Mouse (Mus musculus) hematopoietic stem cell, adult 5-6 weeks (primary cell): Measurements from ENCODE around the gene Igfbp4. TPM values are rescaled to one million over a fixed set of nuclear protein-coding genes. Genes with fewer than 3 reads are reported as not detected.

Source experiments
- ATAC-seq, 2 experiments: fragments of 125-278 bp in 1 of 2; replicated peaks in 1 of 2; 2 replicates each; pipeline ENCODE4 v1.8.0; 2016 to 2017; ENCODE audit warnings: inconsistent platforms in 2 of 2, mild to moderate bottlenecking in 2 of 2, moderate number of reproducible peaks in 2 of 2, low read depth in 1 of 2, moderate TSS enrichment in 1 of 2; ENCODE audit not compliant: low FRiP score in 2 of 2, poor library complexity in 2 of 2, severe bottlenecking in 2 of 2, insufficient read depth in 1 of 2, low TSS enrichment in 1 of 2
- total RNA-seq: library from RNA; stranded (forward); fragments of 172-1452, 232-1000 nt; gene quantifications from 2 replicates; pipeline ENCODE4 v1.2.3, GENCODE M21; 2017

Gene Igfbp4
- total RNA-seq, 1 experiment from 2014 or later, result 168 TPM

DNA sequence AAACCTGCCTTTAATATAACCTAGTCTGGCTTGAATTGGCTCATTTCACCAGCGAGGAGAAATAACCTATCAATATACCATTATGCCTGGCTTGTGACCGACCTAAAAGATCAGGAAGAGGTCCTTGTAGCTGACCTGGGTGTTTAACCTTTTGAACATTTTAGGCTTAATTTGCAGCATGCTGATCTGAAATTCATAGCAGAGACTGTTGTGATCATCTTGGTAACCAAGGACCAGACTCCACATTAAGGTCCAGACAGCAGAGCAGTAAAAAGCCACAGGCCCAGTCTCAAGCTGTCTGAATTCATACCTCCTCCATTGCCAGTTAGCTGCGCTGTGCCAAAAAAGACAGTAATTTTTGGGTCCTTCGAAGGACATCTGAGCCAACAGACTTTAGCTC, 54.7 kb downstream of the Igfbp4 start:
- ATAC-seq, result no peak

DNA sequence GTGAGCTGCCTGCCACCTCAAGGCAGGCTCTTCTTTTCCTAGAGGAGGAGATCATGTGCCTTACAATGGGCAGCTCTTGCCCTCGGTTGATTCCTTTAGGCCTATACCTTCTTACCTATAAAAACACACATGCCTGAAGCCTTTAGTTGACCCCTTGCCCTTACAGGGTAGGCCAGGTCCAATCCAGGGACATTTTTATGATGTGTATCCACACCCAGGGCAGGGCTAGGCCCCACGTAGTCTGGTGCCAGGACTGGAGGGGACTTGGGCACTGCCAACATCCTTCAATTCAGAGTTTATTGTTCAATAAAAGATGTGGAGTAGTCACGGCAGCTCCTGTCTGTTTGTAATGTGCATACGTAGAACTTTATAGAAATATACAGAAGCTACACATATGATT, 55.4 kb downstream of the Igfbp4 start:
- ATAC-seq, result no peak

- no peak for ATAC-seq
These were observed 56.1 kb downstream of the Igfbp4 start for GRCm38 (mm10) chr11:99096996-99097774.

DNA sequence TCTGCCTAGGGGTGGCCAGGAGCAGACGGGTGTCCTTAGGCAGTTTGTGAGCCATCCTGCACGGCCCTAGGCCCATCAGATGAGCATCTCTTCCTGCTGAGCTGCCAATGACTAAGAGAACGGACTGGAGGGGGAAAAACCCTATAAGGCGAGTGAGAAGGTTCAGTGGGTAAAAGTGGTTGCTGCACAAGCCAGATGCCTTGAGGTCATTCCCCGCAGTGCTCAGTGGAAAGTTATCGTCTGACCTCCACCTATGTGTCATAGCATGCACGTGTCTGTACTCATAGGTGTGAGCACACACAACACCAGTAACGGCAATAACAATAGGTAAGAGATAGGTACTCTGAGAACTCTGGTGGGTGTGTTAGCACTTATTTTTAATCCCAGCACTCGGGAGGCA, 57.9 kb downstream of the Igfbp4 start:
- ATAC-seq, result no peak

- ATAC-seq, result no peak
These were observed 58.5 kb downstream of the Igfbp4 start for GRCm38 (mm10) chr11:99099516-99099915.

DNA sequence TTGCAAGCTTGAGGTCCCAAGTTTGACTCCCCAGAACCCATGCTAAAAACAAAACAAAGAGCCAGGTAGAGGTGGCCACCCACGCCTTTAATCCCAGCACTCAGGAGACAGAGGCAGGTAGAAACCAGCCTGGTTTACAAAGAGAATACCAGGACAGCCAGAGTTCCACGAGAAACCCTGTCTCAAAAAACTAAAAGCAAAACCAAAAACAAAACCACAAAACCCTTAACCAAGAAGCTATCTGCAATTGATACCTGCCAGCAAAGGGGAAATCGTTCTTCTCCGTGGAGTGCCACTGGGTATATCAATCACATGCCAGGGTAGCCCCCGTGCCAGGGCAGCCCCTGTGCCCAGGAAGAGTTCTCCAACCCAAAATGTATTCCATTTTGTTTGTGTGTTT, 59.2 kb downstream of the Igfbp4 start:
- no peak for ATAC-seq

- ATAC-seq, result no peak
These were observed 60.6 kb downstream of the Igfbp4 start for GRCm38 (mm10) chr11:99101693-99102092.

- no peak for ATAC-seq
These were observed 61.7 kb downstream of the Igfbp4 start for GRCm38 (mm10) chr11:99102575-99103270.

Other genes with a start within 250 kb of the Igfbp4 start
- 81.7 and 82.7 TPM in 2 replicates for gene Msl1, start 245.7 kb upstream of the Igfbp4 start, total RNA-seq
- 22.8 and 34.9 TPM in 2 replicates for gene Casc3, start 236.3 kb upstream of the Igfbp4 start, total RNA-seq
- 0.40 and 0.75 TPM in 2 replicates for gene Rapgefl1, start 204.5 kb upstream of the Igfbp4 start, total RNA-seq
- gene Wipf2, start 177.6 kb upstream of the Igfbp4 start, total RNA-seq, result 6.4 and 6.7 TPM in 2 replicates
- 27.3 and 30.6 TPM in 2 replicates for gene Cdc6, start 133.4 kb upstream of the Igfbp4 start, total RNA-seq
- 5.2 and 6.5 TPM in 2 replicates for gene Rara, start 113.4 kb upstream of the Igfbp4 start, total RNA-seq
- not detected in 2 replicates for gene Gjd3, start 58.2 kb upstream of the Igfbp4 start, total RNA-seq
- 503 and 531 TPM in 2 replicates for gene Top2a, start 17.1 kb upstream of the Igfbp4 start, total RNA-seq
- 0.13 TPM in 1 of 2 replicates, not detected in the other for gene Tns4, start 48.1 kb downstream of the Igfbp4 start, total RNA-seq
- gene Ccr7, start 113.8 kb downstream of the Igfbp4 start, total RNA-seq, result 1.2 and 2.8 TPM in 2 replicates
- gene Smarce1, start 189.8 kb downstream of the Igfbp4 start, total RNA-seq, result 298 and 368 TPM in 2 replicates
- not detected in 2 replicates for gene Krt222, start 202.8 kb downstream of the Igfbp4 start, total RNA-seq
- not detected in 2 replicates for gene Krt24, start 244.0 kb downstream of the Igfbp4 start, total RNA-seq